Mouse (Mus musculus): Measurements from ENCODE around the gene C2cd4d. TPM values are rescaled to one million over a fixed set of nuclear protein-coding genes. Genes with fewer than 3 reads are reported as not detected.

C2cd4d gene
- polyA plus RNA-seq, 1 experiment: not detected

- no peak overlapping the region for H3K27ac ChIP-seq (replicated peaks; ENCODE audit: low read depth, low read length)
- H3K4me3 ChIP-seq (ENCODE audit: insufficient read depth, low read depth, low read length): no peak overlapping the region
- H3K4me1 ChIP-seq (ENCODE audit: control insufficient read depth, insufficient read depth, insufficient read length, low read length): no peaks in the 10 kb centered on the region
Observed at GRCm38 (mm10) chr3:94389420-94389819, 27.2 kb downstream of the C2cd4d start.

GRCm38 (mm10) chr3:94391001-94391400 is 28.8 kb downstream of the C2cd4d start:
- Histone ChIP-seq H3K4me1 (ENCODE audit: control insufficient read depth, insufficient read depth, insufficient read length, low read length) (no peaks in the 10 kb centered on the region), H3K4me3 (ENCODE audit: insufficient read depth, low read depth, low read length) (no peak overlapping the region)

GRCm38 (mm10) chr3:94392128-94392527 is 29.9 kb downstream of the C2cd4d start:
- no peak overlapping the region for H3K4me3 ChIP-seq (ENCODE audit: insufficient read depth, low read depth, low read length)
- no peaks in the 10 kb centered on the region for H3K4me1 ChIP-seq (ENCODE audit: control insufficient read depth, insufficient read depth, insufficient read length, low read length)
- no peak overlapping the region for H3K27ac ChIP-seq (replicated peaks; ENCODE audit: low read depth, low read length)

More at GRCm38 (mm10) chr3:94391001-94391400, 28.8 kb downstream of the C2cd4d start:
- no peak overlapping the region for H3K27ac ChIP-seq (replicated peaks; ENCODE audit: low read depth, low read length)

- Histone ChIP-seq H3K4me1 (ENCODE audit: control insufficient read depth, insufficient read depth, insufficient read length, low read length) (no peaks in the 10 kb centered on the region), H3K27ac (replicated peaks; ENCODE audit: low read depth, low read length) (no peak overlapping the region), H3K4me3 (ENCODE audit: insufficient read depth, low read depth, low read length) (no peak overlapping the region)
Observed at GRCm38 (mm10) chr3:94393049-94393448, 30.8 kb downstream of the C2cd4d start.

GRCm38 (mm10) chr3:94396336-94396735 is 34.1 kb downstream of the C2cd4d start:
- H3K4me1 ChIP-seq (ENCODE audit: control insufficient read depth, insufficient read depth, insufficient read length, low read length): no peaks in the 10 kb centered on the region
- no peak overlapping the region for H3K4me3 ChIP-seq (ENCODE audit: insufficient read depth, low read depth, low read length)
- no peak overlapping the region for H3K27ac ChIP-seq (replicated peaks; ENCODE audit: low read depth, low read length)

GRCm38 (mm10) chr3:94396851-94397250 is 34.6 kb downstream of the C2cd4d start:
- Histone ChIP-seq H3K27ac (replicated peaks; ENCODE audit: low read depth, low read length) (no peak overlapping the region), H3K4me3 (ENCODE audit: insufficient read depth, low read depth, low read length) (no peak overlapping the region), H3K4me1 (ENCODE audit: control insufficient read depth, insufficient read depth, insufficient read length, low read length) (no peaks in the 10 kb centered on the region)

GRCm38 (mm10) chr3:94398217-94398616 is 36.0 kb downstream of the C2cd4d start, which contains the start of gene Lingo4:
Gene Lingo4, plus strand, starts transcription at chr3:94398517.
- H3K4me1 ChIP-seq (ENCODE audit: control insufficient read depth, insufficient read depth, insufficient read length, low read length): no peaks in the 10 kb centered on the region
- H3K4me3 ChIP-seq (ENCODE audit: insufficient read depth, low read depth, low read length): no peak within 1 kb of the TSS
- no peak within 1 kb of the TSS for H3K27ac ChIP-seq (replicated peaks; ENCODE audit: low read depth, low read length)

GRCm38 (mm10) chr3:94398943-94399481 is 36.8 kb downstream of the C2cd4d start:
- Histone ChIP-seq H3K4me3 (ENCODE audit: insufficient read depth, low read depth, low read length) (no peak overlapping the region), H3K4me1 (ENCODE audit: control insufficient read depth, insufficient read depth, insufficient read length, low read length) (no peaks in the 10 kb centered on the region), H3K27ac (replicated peaks; ENCODE audit: low read depth, low read length) (no peak overlapping the region)

GRCm38 (mm10) chr3:94399663-94400310 is 37.5 kb downstream of the C2cd4d start:
- Histone ChIP-seq H3K4me1 (ENCODE audit: control insufficient read depth, insufficient read depth, insufficient read length, low read length) (no peaks in the 10 kb centered on the region), H3K4me3 (ENCODE audit: insufficient read depth, low read depth, low read length) (no peak overlapping the region), H3K27ac (replicated peaks; ENCODE audit: low read depth, low read length) (no peak overlapping the region)

- Histone ChIP-seq H3K27ac (replicated peaks; ENCODE audit: low read depth, low read length) (no peak overlapping the region), H3K4me1 (ENCODE audit: control insufficient read depth, insufficient read depth, insufficient read length, low read length) (no peaks in the 10 kb centered on the region), H3K4me3 (ENCODE audit: insufficient read depth, low read depth, low read length) (no peak overlapping the region)
Observed at GRCm38 (mm10) chr3:94402451-94402850, 40.2 kb downstream of the C2cd4d start.

- no peak overlapping the region for H3K4me3 ChIP-seq (ENCODE audit: insufficient read depth, low read depth, low read length)
- H3K4me1 ChIP-seq (ENCODE audit: control insufficient read depth, insufficient read depth, insufficient read length, low read length): no peaks in the 10 kb centered on the region
- H3K27ac ChIP-seq (replicated peaks; ENCODE audit: low read depth, low read length): no peak overlapping the region
Observed at GRCm38 (mm10) chr3:94404366-94405054, 42.3 kb downstream of the C2cd4d start.

- no peak overlapping the region for H3K27ac ChIP-seq (replicated peaks; ENCODE audit: low read depth, low read length)
- H3K4me3 ChIP-seq (ENCODE audit: insufficient read depth, low read depth, low read length): no peak overlapping the region
- H3K4me1 ChIP-seq (ENCODE audit: control insufficient read depth, insufficient read depth, insufficient read length, low read length): no peaks in the 10 kb centered on the region
Observed at GRCm38 (mm10) chr3:94405561-94405960, 43.3 kb downstream of the C2cd4d start.

- H3K4me3 ChIP-seq (ENCODE audit: insufficient read depth, low read depth, low read length): peak overlapping the region; percentile 71
- H3K27ac ChIP-seq (replicated peaks; ENCODE audit: low read depth, low read length): no peak overlapping the region
- no peaks in the 10 kb centered on the region for H3K4me1 ChIP-seq (ENCODE audit: control insufficient read depth, insufficient read depth, insufficient read length, low read length)
Observed at GRCm38 (mm10) chr3:94412530-94412929, 50.3 kb downstream of the C2cd4d start.

- no peak within 1 kb of the TSS for H3K27ac ChIP-seq (replicated peaks; ENCODE audit: low read depth, low read length)
Observed at GRCm38 (mm10) chr3:94413031-94413679, 50.9 kb downstream of the C2cd4d start, which contains the start of gene Tdrkh. Gene Tdrkh, plus strand, starts transcription at chr3:94413273.

More at GRCm38 (mm10) chr3:94413031-94413679, 50.9 kb downstream of the C2cd4d start, which contains the start of gene Tdrkh:
- Histone ChIP-seq H3K4me3 (ENCODE audit: insufficient read depth, low read depth, low read length) (peak within 1 kb of the TSS; percentile 71), H3K4me1 (ENCODE audit: control insufficient read depth, insufficient read depth, insufficient read length, low read length) (no peaks in the 10 kb centered on the region)
